Mouse (Mus musculus): Measurements from ENCODE around the gene Shroom1. TPM values are rescaled to one million over a fixed set of nuclear protein-coding genes. Genes with fewer than 3 reads are reported as not detected.

Gene Shroom1
- polyA plus RNA-seq, 2 experiments = 3.9 to 7.1 TPM

DNA sequence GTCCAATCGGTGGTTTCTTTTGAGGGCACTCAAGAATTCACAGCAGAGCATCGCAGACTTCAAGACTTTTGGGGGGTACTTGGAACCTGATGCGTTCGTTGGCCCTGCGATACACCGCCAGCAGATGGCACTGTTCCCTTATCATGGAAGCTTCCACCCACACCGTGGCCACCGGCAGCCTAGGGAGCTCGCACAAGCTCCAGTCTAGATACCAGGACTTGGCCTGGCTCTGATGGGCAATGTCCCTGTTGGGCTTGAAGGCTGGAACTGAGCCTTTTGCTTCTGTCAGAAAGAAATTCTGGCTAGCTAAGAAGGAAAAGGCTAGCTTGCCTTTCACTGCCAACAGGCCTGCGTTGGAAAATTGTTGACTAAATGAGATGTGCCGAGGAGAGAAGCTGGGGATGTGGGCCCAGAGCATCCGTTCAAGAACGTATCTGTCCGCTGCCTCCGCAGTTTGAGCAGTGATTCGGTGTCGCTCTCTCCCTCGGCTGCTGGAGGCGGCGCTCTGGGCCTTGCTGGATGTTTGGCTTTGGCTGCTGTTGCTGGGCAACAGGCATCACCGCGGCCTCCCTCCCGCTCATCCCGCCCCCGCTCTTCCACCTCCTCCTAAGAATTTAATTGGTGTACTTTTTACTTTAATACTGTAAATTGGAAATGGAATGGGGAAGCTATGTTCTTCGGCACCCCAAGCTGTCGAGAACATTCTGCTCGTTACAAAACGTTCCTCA lies 13.1 kb downstream of the Shroom1 start, which contains the start of gene Gm9837:
TSS of gene Gm9837 (minus strand) at position 512 of the 728 bp plus-strand sequence.
- H3K9ac ChIP-seq (ENCODE audit: low read depth, low read length, severe bottlenecking) = no peak within 1 kb of the TSS
- ATAC-seq (ENCODE audit: low FRiP score, low read depth) (peak; percentile 79), DNase-seq (ENCODE audit: low spot score) (peak; percentile 90)
- H3K36me3 ChIP-seq (ENCODE audit: control insufficient read depth, insufficient read depth, low read length) = no peaks in the 10 kb centered on the region
- peak within 1 kb of the TSS; percentile 40 for H3K4me2 ChIP-seq (replicated peaks; ENCODE audit: low read depth, low read length, severe bottlenecking)
- 4% methylated on average over 28 of the region's 29 CpGs for WGBS
- no peaks in the 10 kb centered on the region for H3K9me3 ChIP-seq (ENCODE audit: control insufficient read depth, low read length)
- TF ChIP-seq POLR2A (IDR thresholded peaks at IDR 0.05; ENCODE audit: borderline replicate concordance, extremely low read depth, insufficient read depth, insufficient read length) = no peak
- peaks cover 29% of the 10 kb centered on the region for H3K27me3 ChIP-seq (ENCODE audit: control insufficient read depth, insufficient read depth, low read length)
- peaks cover 15% of the 10 kb centered on the region; the same call in 1 of the 2 replicates for H3K4me1 ChIP-seq (ENCODE audit: control insufficient read depth, insufficient read depth, low read length)
- no peak within 1 kb of the TSS for H3K27ac ChIP-seq (replicated peaks; ENCODE audit: low read depth, low read length)
- peak within 1 kb of the TSS; percentile 14 for H3K4me3 ChIP-seq (replicated peaks; ENCODE audit: low read length)

- ATAC-seq (ENCODE audit: low FRiP score, low read depth) (no peak), DNase-seq (ENCODE audit: low spot score) (no peak)
- 85% methylated on average over 3 of the region's 3 CpGs for WGBS
- no peaks in the 10 kb centered on the region for H3K36me3 ChIP-seq (ENCODE audit: control insufficient read depth, insufficient read depth, low read length)
- TF ChIP-seq POLR2A (IDR thresholded peaks at IDR 0.05; ENCODE audit: borderline replicate concordance, extremely low read depth, insufficient read depth, insufficient read length) = no peak
- H3K27ac ChIP-seq (replicated peaks; ENCODE audit: low read depth, low read length) = no peak overlapping the region
- no peak overlapping the region for H3K9ac ChIP-seq (ENCODE audit: low read depth, low read length, severe bottlenecking)
- no peak overlapping the region for H3K4me2 ChIP-seq (replicated peaks; ENCODE audit: low read depth, low read length, severe bottlenecking)
- peaks cover 29% of the 10 kb centered on the region for H3K27me3 ChIP-seq (ENCODE audit: control insufficient read depth, insufficient read depth, low read length)
- H3K4me1 ChIP-seq (ENCODE audit: control insufficient read depth, insufficient read depth, low read length) = peaks cover 9% of the 10 kb centered on the region; the same call in 1 of the 2 replicates
- H3K9me3 ChIP-seq (ENCODE audit: control insufficient read depth, low read length) = no peaks in the 10 kb centered on the region
- H3K4me3 ChIP-seq (replicated peaks; ENCODE audit: low read length) = no peak overlapping the region
Observed at GRCm38 (mm10) chr11:53472709-53473108, 15.7 kb downstream of the Shroom1 start.

DNA sequence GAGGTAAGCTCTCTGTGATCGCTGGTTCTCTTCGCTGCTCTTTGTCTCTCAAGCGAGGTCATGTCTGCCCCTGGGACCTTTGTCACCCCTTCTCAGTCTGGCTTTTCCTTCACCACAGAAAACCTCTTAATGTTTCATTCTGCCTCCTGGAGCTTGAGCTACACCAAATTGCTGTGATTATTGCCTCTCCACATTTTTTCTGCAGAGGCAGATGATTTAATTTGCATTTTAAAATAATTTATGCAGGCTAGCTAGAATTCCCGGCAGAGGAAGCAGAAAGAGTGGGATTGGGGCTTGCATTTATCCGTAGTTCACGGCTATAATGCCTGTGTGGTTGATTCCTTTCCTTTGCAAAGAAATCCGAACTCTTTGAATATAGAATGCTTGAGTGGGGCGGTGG lies 18.6 kb downstream of the Shroom1 start:
- Histone ChIP-seq H3K4me2 (replicated peaks; ENCODE audit: low read depth, low read length, severe bottlenecking) (no peak overlapping the region), H3K9me3 (ENCODE audit: control insufficient read depth, low read length) (no peaks in the 10 kb centered on the region), H3K4me3 (replicated peaks; ENCODE audit: low read length) (no peak overlapping the region), H3K4me1 (ENCODE audit: control insufficient read depth, insufficient read depth, low read length) (peaks cover 13% of the 10 kb centered on the region), H3K9ac (ENCODE audit: low read depth, low read length, severe bottlenecking) (no peak overlapping the region), H3K36me3 (ENCODE audit: control insufficient read depth, insufficient read depth, low read length) (no peaks in the 10 kb centered on the region), H3K27me3 (ENCODE audit: control insufficient read depth, insufficient read depth, low read length) (peaks cover 53% of the 10 kb centered on the region), H3K27ac (replicated peaks; ENCODE audit: low read depth, low read length) (no peak overlapping the region)
- DNase-seq (ENCODE audit: low spot score) = no peak
- TF ChIP-seq POLR2A (IDR thresholded peaks at IDR 0.05; ENCODE audit: borderline replicate concordance, extremely low read depth, insufficient read depth, insufficient read length) = no peak
- ATAC-seq (ENCODE audit: low FRiP score, low read depth) = no peak
- 30% methylated on average over 8 of the region's 8 CpGs for WGBS

GRCm38 (mm10) chr11:53477833-53478232 lies 20.8 kb downstream of the Shroom1 start:
- H3K36me3 ChIP-seq (ENCODE audit: control insufficient read depth, insufficient read depth, low read length) = no peaks in the 10 kb centered on the region
- no peak overlapping the region for H3K9ac ChIP-seq (ENCODE audit: low read depth, low read length, severe bottlenecking)
- no peak for ATAC-seq (ENCODE audit: low FRiP score, low read depth)
- TF ChIP-seq POLR2A (IDR thresholded peaks at IDR 0.05; ENCODE audit: borderline replicate concordance, extremely low read depth, insufficient read depth, insufficient read length) = no peak
- H3K27ac ChIP-seq (replicated peaks; ENCODE audit: low read depth, low read length) = no peak overlapping the region
- peaks cover 13% of the 10 kb centered on the region for H3K4me1 ChIP-seq (ENCODE audit: control insufficient read depth, insufficient read depth, low read length)
- no peaks in the 10 kb centered on the region for H3K9me3 ChIP-seq (ENCODE audit: control insufficient read depth, low read length)
- 15% methylated on average over 7 of the region's 7 CpGs for WGBS
- H3K4me3 ChIP-seq (replicated peaks; ENCODE audit: low read length) = no peak overlapping the region
- DNase-seq (ENCODE audit: low spot score) = no peak
- peaks cover 56% of the 10 kb centered on the region for H3K27me3 ChIP-seq (ENCODE audit: control insufficient read depth, insufficient read depth, low read length)
- no peak overlapping the region for H3K4me2 ChIP-seq (replicated peaks; ENCODE audit: low read depth, low read length, severe bottlenecking)

DNA sequence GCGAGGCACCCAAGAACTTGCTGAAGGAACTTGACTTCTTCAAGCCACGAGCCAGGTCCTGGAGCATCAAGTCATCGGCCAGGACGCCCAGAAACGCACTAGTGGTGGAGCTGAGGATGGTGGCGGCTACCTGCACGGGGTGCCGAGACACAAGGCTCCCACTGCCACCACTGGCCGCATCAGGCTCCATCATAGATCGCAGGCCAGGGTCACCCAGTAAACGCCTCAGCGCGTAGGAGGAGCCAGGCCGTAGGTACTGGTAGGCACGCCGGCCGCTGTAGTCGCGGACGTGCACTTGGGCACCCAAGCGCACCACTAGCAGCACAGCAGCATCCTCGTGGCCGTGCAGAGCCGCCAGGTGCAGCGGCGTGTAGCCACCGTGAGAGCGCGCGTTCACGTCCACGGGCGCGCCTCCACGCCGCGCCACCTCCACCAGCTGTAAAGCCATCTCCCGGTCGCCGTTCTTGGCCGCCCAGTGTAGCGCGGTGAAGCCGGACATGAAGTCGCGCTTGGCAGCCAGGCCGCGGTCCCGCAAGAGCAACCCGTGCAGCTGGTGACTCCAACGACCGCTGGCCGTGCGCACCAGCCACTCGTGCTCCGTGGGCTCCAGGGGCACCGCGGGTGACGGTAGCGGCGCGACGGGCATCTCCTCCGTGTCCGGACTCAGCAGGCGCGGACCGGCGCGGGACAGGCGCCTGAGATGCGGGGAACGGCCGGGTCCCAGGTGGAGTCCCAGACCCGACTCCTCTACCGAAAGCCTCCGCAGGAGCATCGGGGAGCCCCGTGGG lies 21.6 kb downstream of the Shroom1 start:
- no peak for ATAC-seq (ENCODE audit: low FRiP score, low read depth)
- Histone ChIP-seq H3K9ac (ENCODE audit: low read depth, low read length, severe bottlenecking) (peak overlapping the region; percentile 38; the same call in 1 of the 2 replicates), H3K4me2 (replicated peaks; ENCODE audit: low read depth, low read length, severe bottlenecking) (peak overlapping the region; percentile 78), H3K27ac (replicated peaks; ENCODE audit: low read depth, low read length) (no peak overlapping the region), H3K36me3 (ENCODE audit: control insufficient read depth, insufficient read depth, low read length) (no peaks in the 10 kb centered on the region), H3K4me1 (ENCODE audit: control insufficient read depth, insufficient read depth, low read length) (peaks cover 13% of the 10 kb centered on the region), H3K27me3 (ENCODE audit: control insufficient read depth, insufficient read depth, low read length) (peaks cover 56% of the 10 kb centered on the region), H3K9me3 (ENCODE audit: control insufficient read depth, low read length) (no peaks in the 10 kb centered on the region), H3K4me3 (replicated peaks; ENCODE audit: low read length) (peak overlapping the region; percentile 44)
- whole genome bisulfite sequencing = 7% methylated on average over 67 of the region's 79 CpGs
- no peak for TF ChIP-seq POLR2A (IDR thresholded peaks at IDR 0.05; ENCODE audit: borderline replicate concordance, extremely low read depth, insufficient read depth, insufficient read length)
- DNase-seq (ENCODE audit: low spot score) = no peak

Measured in limb, embryonic 14.5 days (tissue).